Mouse (Mus musculus) neural tube, embryonic 13.5 days (tissue): Measurements from ENCODE around the gene Senp7. TPM values are rescaled to one million over a fixed set of nuclear protein-coding genes. Genes with fewer than 3 reads are reported as not detected.

Experiments used
- ATAC-seq: fragments of 200-750 bp; cut with Nextera tagmentation; 2 replicates; pipeline ENCODE4 v1.8.0; 2017; ENCODE audit warnings: low read depth, mild to moderate bottlenecking, moderate TSS enrichment, moderate library complexity
- H3K27ac ChIP-seq: fragments of 300-500 bp; sonication (generic); replicated peaks from 2 replicates; pipeline ENCODE4 v1.5.1; 2015; ENCODE audit warnings: moderate library complexity, mild to moderate bottlenecking, inconsistent platforms
- H3K27me3 ChIP-seq: fragments of 300-500 bp; sonication (generic); 2 replicates; pipeline ENCODE4 v1.6.1; 2015; ENCODE audit warnings: mild to moderate bottlenecking, inconsistent platforms
- H3K36me3 ChIP-seq: fragments of 300-500 bp; sonication (generic); 2 replicates; pipeline ENCODE4 v1.6.1; 2015; ENCODE audit warnings: mild to moderate bottlenecking, inconsistent platforms
- H3K4me1 ChIP-seq: fragments of 300-500 bp; sonication (generic); replicated peaks from 2 replicates; pipeline ENCODE4 v1.6.1; 2015; ENCODE audit warnings: inconsistent platforms
- H3K4me2 ChIP-seq: fragments of 300-500 bp; sonication (generic); 2 replicates; pipeline ENCODE4 v1.6.1; 2015; ENCODE audit warnings: inconsistent platforms, mild to moderate bottlenecking, moderate library complexity
- H3K4me3 ChIP-seq: fragments of 300-500 bp; sonication (generic); 2 replicates; pipeline ENCODE4 v1.5.1; 2015; ENCODE audit warnings: mild to moderate bottlenecking, inconsistent platforms
- H3K9ac ChIP-seq: fragments of 300-500 bp; sonication (generic); 2 replicates; pipeline ENCODE4 v1.6.1; 2015; ENCODE audit warnings: moderate library complexity, mild to moderate bottlenecking, inconsistent platforms
- H3K9me3 ChIP-seq: fragments of 300-500 bp; sonication (generic); 2 replicates; pipeline ENCODE4 v1.6.1; 2016; ENCODE audit warnings: inconsistent platforms
- WGBS: fragments of 180-500 bp; shearing (Covaris S2); methylation state at CpG from one replicate; pipeline ENCODE4 v1.1.7; 2015; 5-methylcytosine and 5-hydroxymethylcytosine counted together
- polyA plus RNA-seq: library from polyadenylated mRNA; unstranded; fragments of >200 nt; fragmentation: Nextera tagmentation; extraction: Ambion mirVana; gene quantifications from 2 replicates; pipeline ENCODE4 v1.2.1, GENCODE M21; 2015

Senp7 gene
- polyA plus RNA-seq, 1 experiment from 2014 or later, result 53.1 TPM

DNA sequence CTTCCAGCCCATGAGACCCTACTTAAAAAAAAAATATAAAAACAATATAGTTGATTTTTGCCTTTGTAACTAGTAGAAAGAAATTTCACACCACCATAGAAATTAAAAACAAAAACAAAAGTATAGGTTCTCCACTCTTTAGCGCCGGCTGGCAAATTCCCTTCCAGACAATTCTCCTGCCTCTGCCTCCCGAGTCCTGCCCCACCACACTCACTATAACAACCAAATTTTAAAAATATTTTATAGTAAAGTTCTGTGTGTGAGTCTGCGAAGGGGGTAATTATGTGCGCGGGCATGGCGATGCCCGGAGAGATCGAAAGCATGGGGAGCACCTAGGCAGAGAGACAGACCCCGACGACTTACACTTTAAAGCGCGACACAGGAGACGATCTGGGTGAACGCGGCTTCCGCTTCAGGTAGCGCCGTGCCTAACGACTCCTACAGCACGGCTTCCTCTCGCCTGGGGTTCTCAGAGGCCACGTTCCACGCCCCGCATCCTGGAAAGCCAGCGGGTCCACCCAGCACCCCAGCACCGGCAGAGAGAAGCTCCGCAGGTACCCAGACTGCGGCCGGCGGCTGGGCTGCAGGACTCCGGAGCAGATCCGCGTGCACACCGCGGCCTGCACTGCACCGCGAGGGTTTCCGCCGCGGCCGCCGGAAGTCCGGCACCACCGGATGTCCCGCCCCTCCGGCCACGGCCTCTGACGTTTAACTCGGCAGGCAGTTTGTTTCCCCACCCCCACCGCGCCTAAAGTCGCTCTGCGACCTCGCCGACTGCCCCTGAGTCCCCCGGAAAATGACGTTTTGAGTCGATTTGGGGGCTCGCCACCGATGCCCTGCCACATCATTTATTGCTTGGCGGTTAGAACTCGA is 10.8 kb upstream of the Senp7 start, which contains the start of gene Trmt10c:
Gene Trmt10c (minus strand): TSS at position 682 of the 873 bp plus-strand sequence.
- H3K9me3 ChIP-seq, result no peaks in the 10 kb centered on the region
- peaks cover 24% of the 10 kb centered on the region for H3K36me3 ChIP-seq
- peak within 1 kb of the TSS; percentile 81 for H3K9ac ChIP-seq
- ATAC-seq, result peak; percentile 100
- H3K27me3 ChIP-seq, result no peaks in the 10 kb centered on the region
- peak within 1 kb of the TSS; percentile 69 for H3K4me3 ChIP-seq
- H3K4me1 ChIP-seq, result peaks cover 18% of the 10 kb centered on the region
- WGBS, result under 1% methylated on average over 63 of the region's 63 CpGs
- H3K4me2 ChIP-seq, result peak within 1 kb of the TSS; percentile 67
- peak within 1 kb of the TSS; percentile 86 for H3K27ac ChIP-seq

DNA sequence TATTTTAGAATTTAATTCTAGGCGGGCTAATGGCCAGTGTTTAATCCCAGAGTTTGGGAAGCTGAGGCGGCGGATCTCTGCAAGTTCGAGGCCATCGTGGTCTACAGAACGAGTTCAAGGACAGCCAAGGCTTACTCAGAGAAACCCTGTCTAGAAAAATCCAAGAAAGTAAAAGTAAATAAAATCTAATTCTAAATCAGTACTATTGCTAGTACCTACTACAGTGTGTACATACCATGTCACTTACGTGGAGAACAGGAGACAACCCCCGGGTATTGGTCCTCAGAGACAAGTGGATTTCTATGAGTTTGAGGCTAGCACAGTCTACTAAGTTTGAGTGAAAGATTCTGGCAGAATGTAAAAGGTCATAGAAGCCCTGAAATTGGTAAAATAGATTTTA is 10.0 kb upstream of the Senp7 start:
- H3K36me3 ChIP-seq, result peaks cover 16% of the 10 kb centered on the region
- H3K9me3 ChIP-seq, result no peaks in the 10 kb centered on the region
- H3K4me3 ChIP-seq, result peak overlapping the region; percentile 69
- peak overlapping the region; percentile 86 for H3K27ac ChIP-seq
- 37% methylated on average over 8 of the region's 8 CpGs for WGBS
- H3K4me2 ChIP-seq, result peak overlapping the region; percentile 67
- H3K9ac ChIP-seq, result peak overlapping the region; percentile 81
- H3K4me1 ChIP-seq, result peaks cover 18% of the 10 kb centered on the region
- H3K27me3 ChIP-seq, result no peaks in the 10 kb centered on the region
- peak; percentile 48 for ATAC-seq

DNA sequence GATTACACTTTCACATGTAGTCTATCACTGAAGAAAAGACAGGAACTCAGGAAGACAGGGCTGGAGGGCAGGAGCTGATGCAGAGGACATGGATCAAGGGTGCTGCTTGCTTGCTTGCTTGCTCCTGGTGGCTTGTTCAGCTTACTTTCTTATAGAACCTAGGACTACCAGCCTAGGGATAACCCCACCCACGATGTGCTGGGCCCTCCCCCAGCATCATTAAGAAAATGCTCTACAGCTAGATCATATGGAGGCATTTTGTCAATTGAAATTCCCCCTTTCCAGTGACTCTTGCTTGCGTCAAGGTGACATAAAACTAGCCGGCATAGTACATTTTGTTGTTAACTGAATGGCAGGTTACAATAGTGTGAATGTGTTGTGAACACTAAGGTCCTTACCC is 7.8 kb downstream of the Senp7 start:
- Histone ChIP-seq H3K4me2 (no peak overlapping the region), H3K9ac (no peak overlapping the region), H3K9me3 (no peaks in the 10 kb centered on the region), H3K27me3 (no peaks in the 10 kb centered on the region), H3K36me3 (no peaks in the 10 kb centered on the region), H3K27ac (no peak overlapping the region), H3K4me3 (no peak overlapping the region), H3K4me1 (no peaks in the 10 kb centered on the region)
- ATAC-seq, result no peak
- 87% methylated on average over 3 of the region's 3 CpGs for WGBS

DNA sequence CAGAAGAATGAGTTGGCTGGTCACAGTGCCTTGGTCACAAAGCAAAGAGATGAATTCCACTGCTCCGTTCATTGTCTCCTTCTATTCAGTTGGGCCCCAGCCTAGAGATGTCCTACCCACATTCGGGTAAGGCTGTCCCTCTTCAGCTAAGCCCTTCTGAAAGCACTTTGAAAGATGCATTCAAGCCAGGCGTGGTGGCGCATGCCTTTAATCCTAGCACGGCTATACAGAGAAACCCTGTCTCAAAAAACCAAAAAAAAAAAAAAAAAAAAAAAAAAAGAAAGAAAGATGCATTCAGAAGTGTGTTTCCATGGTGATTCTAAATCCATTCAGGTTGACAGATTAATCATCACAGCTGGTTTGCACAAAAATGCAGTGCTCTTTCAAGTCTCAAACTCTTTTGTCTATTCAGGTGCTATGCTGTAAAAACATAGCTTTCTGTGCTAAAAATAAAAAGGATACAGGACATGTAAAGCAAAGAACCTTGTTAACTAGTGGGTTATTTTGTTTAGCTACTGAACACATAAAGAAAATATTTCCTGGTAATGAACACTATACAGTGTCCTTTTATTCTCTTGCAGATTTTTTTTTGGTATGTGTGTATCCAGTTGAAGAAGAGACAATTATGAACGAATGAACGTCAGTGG is 8.9 kb downstream of the Senp7 start:
- Histone ChIP-seq H3K4me3 (no peak overlapping the region), H3K27ac (no peak overlapping the region), H3K4me1 (no peaks in the 10 kb centered on the region), H3K36me3 (no peaks in the 10 kb centered on the region), H3K9me3 (no peaks in the 10 kb centered on the region), H3K27me3 (no peaks in the 10 kb centered on the region), H3K9ac (no peak overlapping the region), H3K4me2 (no peak overlapping the region)
- whole genome bisulfite sequencing, result 26% methylated on average over 7 of the region's 7 CpGs
- ATAC-seq, result no peak

DNA sequence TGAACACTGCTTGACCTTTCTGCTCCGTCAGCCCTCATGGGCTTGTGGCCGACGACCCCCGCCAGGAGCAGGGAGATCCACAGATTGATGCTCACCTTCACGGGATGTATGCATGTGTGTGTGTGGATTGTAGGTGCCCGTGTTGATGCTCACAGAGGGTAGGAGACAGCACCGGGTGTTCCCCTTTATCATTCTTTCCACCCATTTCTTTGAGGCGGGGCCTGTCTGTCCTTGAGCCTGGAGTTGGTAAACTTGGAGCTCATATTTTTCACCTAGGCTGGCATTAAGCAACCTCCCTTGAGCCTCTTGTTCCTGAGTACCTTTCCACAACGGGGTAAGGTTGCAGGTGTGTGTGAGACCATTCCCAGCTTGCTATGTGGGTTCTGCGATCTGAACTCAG is 10.0 kb downstream of the Senp7 start:
- Histone ChIP-seq H3K4me1 (no peaks in the 10 kb centered on the region), H3K27ac (no peak overlapping the region), H3K9ac (no peak overlapping the region), H3K4me2 (no peak overlapping the region), H3K4me3 (no peak overlapping the region), H3K27me3 (no peaks in the 10 kb centered on the region), H3K36me3 (no peaks in the 10 kb centered on the region), H3K9me3 (no peaks in the 10 kb centered on the region)
- ATAC-seq, result no peak
- WGBS, result 78% methylated on average over 10 of the region's 10 CpGs

DNA sequence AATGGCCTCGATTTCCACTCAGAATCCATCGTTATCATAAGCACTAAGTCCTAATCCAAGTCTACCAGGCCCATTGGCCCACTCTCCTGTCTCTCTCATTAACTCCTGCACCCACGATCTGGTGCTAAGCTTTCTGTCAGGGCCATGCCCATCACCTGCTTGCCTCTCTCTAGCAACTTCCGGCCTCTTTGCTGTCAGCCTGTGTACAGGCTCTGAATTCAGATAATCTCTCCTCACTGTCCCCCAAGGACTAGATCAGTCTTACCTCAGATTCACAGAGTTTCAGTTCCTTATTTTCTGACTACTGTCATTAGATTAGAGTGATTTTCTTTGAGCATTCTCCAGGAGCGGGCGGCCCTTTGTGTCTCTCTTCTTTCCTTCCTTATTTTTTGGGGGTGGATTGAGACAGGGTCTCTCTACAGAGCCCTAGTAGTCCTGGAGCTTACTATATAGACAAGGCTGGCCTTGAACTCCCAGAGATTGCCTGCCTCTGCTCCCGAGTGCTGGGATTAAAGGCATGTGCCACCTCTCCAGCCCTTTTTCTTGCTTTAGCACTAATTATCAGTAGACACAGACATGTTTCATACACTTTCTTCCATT is 14.0 kb downstream of the Senp7 start:
- Histone ChIP-seq H3K9ac (no peak overlapping the region), H3K27ac (no peak overlapping the region)
- 79% methylated on average over 7 of the region's 7 CpGs for WGBS

DNA sequence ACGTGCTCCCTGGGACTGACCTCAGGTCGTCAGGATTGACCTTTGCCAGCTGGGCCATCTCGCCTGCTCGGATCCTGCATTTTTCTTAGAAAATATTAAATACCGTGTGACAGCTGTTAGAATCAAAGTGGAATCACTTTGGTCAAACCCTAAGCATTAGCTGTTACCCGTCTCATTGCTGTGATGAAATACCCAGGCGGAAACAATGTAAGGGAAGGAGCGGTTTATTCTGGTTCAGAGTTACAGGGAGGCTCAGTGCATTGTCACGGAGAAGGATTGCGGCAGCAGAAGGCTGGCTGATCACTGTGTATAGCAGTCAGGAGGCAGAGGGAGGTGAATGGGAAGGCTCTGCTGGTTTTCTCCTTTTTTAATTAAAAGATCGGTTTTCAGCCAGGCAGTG is 14.8 kb downstream of the Senp7 start:
- no peak for ATAC-seq
- no peaks in the 10 kb centered on the region; the same call in 1 of the 2 replicates for H3K4me1 ChIP-seq
- H3K36me3 ChIP-seq, result no peaks in the 10 kb centered on the region
- no peak overlapping the region for H3K4me3 ChIP-seq
- no peaks in the 10 kb centered on the region for H3K27me3 ChIP-seq
- no peak overlapping the region for H3K4me2 ChIP-seq
- peak overlapping the region; percentile 22; the same call in 1 of the 2 replicates for H3K9ac ChIP-seq
- 58% methylated on average over 11 of the region's 11 CpGs for WGBS
- H3K27ac ChIP-seq, result no peak overlapping the region
- no peaks in the 10 kb centered on the region for H3K9me3 ChIP-seq

More for the DNA sequence above, 14.0 kb downstream of the Senp7 start:
- Histone ChIP-seq H3K27me3 (no peaks in the 10 kb centered on the region), H3K36me3 (no peaks in the 10 kb centered on the region), H3K9me3 (no peaks in the 10 kb centered on the region), H3K4me3 (no peak overlapping the region), H3K4me1 (no peaks in the 10 kb centered on the region; the same call in 1 of the 2 replicates), H3K4me2 (no peak overlapping the region)
- ATAC-seq, result no peak

DNA sequence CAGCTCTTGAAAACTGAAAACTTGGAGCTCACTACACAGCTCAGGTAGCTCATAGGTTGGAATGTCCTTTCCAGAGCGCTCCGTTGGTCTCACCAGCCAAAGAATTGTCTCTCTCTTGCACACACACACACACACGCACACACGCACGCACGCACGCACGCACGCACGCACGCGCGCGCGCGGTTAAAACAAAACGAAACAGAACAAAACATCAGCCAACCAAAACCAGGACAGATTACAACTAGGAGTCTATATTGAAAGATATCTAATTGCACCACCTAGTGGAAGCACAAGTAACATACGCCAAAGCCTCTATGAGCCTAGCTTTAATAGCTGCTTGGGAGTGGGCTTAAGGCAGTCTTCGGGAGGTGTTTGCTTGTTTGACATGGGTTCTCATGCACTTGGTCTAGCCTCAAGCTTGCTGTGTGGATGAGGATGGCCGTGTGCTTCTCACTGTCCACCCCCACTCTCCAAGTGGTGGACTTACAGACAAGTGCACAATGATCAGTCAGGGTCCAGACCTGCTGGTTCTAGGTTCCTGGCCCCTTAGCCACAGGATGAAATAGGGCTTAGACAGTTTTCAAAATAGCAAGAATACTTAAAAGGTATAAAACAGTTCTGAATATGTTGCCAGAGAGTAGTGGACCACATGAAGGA is 16.3 kb downstream of the Senp7 start:
- peak overlapping the region; percentile 63 for H3K4me2 ChIP-seq
- peak; percentile 90 for ATAC-seq
- no peaks in the 10 kb centered on the region for H3K27me3 ChIP-seq
- WGBS, result 6% methylated on average over 20 of the region's 20 CpGs
- H3K4me1 ChIP-seq, result no peaks in the 10 kb centered on the region; the same call in 1 of the 2 replicates
- H3K9ac ChIP-seq, result peak overlapping the region; percentile 55; the same call in 1 of the 2 replicates
- H3K9me3 ChIP-seq, result no peaks in the 10 kb centered on the region
- 0 out of 2 replicates have a peak overlapping the region, but pooled peaks have one; percentile 49 for H3K27ac ChIP-seq
- no peaks in the 10 kb centered on the region for H3K36me3 ChIP-seq
- H3K4me3 ChIP-seq, result peak overlapping the region; percentile 33

DNA sequence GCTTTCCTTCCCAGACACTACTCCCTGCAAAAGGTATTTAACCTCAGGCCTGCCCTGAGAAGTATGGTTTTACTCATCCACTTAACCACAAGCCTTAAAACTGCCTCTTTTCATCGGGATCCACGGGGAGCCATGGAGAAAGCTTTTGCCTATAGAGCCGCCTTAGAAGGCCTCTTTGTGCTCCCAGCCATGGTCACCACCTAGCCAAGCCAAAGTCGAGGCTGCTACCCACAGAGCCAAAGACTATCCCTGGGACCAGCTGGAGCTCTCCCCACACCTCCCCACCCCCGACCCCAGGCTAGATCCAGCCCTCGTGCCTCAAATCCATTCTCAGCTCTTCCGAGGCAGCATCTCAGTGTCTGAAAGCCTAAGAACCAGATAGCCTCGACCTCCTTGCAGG is 18.0 kb downstream of the Senp7 start:
- Histone ChIP-seq H3K36me3 (no peaks in the 10 kb centered on the region), H3K4me2 (no peak overlapping the region), H3K27ac (no peak overlapping the region), H3K9me3 (no peaks in the 10 kb centered on the region), H3K9ac (no peak overlapping the region), H3K4me1 (no peaks in the 10 kb centered on the region; the same call in 1 of the 2 replicates), H3K4me3 (no peak overlapping the region), H3K27me3 (no peaks in the 10 kb centered on the region)
- no peak for ATAC-seq
- whole genome bisulfite sequencing, result 49% methylated on average over 8 of the region's 8 CpGs

DNA sequence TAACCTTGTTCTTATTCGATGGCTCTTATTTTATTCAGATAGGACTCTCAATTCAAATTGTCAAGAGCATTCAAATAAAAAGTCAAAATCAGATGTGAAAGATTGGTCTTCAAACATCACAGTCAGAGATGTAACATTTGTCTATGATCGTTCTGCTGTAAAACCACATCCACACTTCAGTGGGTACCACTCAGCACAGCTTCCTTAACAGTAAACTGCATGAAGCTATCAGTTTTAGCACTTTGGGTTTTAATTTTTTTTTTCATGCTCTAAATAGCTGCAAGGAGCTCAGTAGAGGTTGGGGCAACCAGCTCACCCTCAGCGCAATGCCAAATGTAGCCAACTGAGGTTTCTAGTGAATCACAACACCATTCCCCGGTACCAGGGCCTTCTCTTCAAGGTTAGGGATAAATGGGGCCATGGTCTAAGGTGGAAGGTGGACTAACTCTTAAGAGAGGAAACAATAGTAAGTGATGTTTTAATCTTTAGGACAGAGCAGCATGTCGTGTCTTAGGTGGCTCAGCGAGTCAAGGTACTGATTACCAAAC is 20.5 kb downstream of the Senp7 start:
- Histone ChIP-seq H3K4me3 (no peak overlapping the region), H3K27me3 (no peaks in the 10 kb centered on the region; the same call in 1 of the 2 replicates), H3K9ac (no peak overlapping the region), H3K27ac (no peak overlapping the region), H3K4me2 (no peak overlapping the region), H3K36me3 (no peaks in the 10 kb centered on the region), H3K4me1 (no peaks in the 10 kb centered on the region; the same call in 1 of the 2 replicates), H3K9me3 (no peaks in the 10 kb centered on the region)
- 93% methylated on average over 6 of the region's 6 CpGs for WGBS
- no peak for ATAC-seq
